Mouse (Mus musculus): Measurements from ENCODE around the gene Plet1. TPM values are rescaled to one million over a fixed set of nuclear protein-coding genes. Genes with fewer than 3 reads are reported as not detected.
A peak's percentile ranks its signal among the peaks of the same experiment; 100 is the strongest.

Gene Plet1
- polyA plus RNA-seq, 1 experiment from 2014 or later, result 1.6 TPM

GRCm38 (mm10) chr9:50476651-50477050, 17.7 kb upstream of the Plet1 start:
- 47% methylated on average over 7 of the region's 7 CpGs for WGBS
- DNase-seq (ENCODE audit: low spot score), result no peak
- Histone ChIP-seq H3K27me3 (replicated peaks; ENCODE audit: low read depth, poor library complexity, severe bottlenecking) (peaks cover 3% of the 10 kb centered on the region; the same call in 1 of the 2 replicates), H3K4me3 (no peak overlapping the region), H3K36me3 (replicated peaks) (no peaks in the 10 kb centered on the region), H3K9me3 (no peaks in the 10 kb centered on the region), H3K4me1 (peaks cover 12% of the 10 kb centered on the region), H3K27ac (replicated peaks) (no peak overlapping the region)

DNA sequence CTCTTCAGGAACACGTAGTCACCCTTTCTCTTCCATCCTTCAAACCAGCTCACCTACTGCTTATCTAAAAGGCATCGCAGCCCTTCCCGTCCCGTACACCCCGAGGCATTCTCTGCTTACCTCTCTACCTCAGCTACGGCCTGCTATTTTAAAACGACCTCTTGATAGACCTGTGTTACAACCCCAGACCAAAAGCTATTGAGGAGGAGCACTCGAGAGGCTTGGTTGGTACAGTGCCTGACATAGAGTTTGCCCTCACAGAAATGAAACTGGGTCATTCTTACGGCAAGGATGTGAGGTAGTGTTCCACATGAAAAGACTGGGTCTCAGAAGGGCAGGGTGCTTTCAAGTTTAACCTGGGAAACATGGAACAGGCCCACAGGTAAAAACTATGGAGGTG, 17.1 kb upstream of the Plet1 start:
- no peaks in the 10 kb centered on the region for H3K36me3 ChIP-seq (replicated peaks)
- H3K9me3 ChIP-seq, result no peaks in the 10 kb centered on the region
- peaks cover 12% of the 10 kb centered on the region for H3K4me1 ChIP-seq
- 85% methylated on average over 9 of the region's 9 CpGs for WGBS
- DNase-seq (ENCODE audit: low spot score), result no peak
- H3K27me3 ChIP-seq (replicated peaks; ENCODE audit: low read depth, poor library complexity, severe bottlenecking), result peaks cover 3% of the 10 kb centered on the region; the same call in 1 of the 2 replicates
- no peak overlapping the region for H3K27ac ChIP-seq (replicated peaks)
- no peak overlapping the region for H3K4me3 ChIP-seq

DNA sequence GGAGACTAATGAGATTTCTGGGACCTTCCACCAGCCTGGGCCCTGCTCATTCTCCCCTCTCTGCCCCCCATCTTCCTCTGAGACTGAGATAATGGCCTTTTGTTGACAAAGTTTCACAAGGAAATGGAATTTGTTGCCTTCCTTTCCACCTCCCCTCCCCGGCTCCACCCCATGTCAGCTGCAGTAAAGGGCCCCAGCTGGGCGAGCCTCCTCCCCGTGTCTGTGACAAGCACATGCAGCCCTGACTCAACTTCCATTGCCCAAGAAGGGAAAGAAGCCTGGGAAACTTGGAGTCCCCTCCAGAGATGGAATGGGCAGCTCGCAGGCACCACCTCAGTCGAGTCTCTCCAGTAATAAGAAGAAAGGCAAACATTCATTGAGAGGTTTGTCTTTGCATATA, 15.5 kb upstream of the Plet1 start:
- DNase-seq (ENCODE audit: low spot score), result no peak
- Histone ChIP-seq H3K27ac (replicated peaks) (no peak overlapping the region), H3K27me3 (replicated peaks; ENCODE audit: low read depth, poor library complexity, severe bottlenecking) (peaks cover 3% of the 10 kb centered on the region; the same call in 1 of the 2 replicates), H3K36me3 (replicated peaks) (no peaks in the 10 kb centered on the region), H3K4me1 (peaks cover 12% of the 10 kb centered on the region), H3K4me3 (no peak overlapping the region), H3K9me3 (no peaks in the 10 kb centered on the region)
- 17% methylated on average over 5 of the region's 5 CpGs for WGBS

DNA sequence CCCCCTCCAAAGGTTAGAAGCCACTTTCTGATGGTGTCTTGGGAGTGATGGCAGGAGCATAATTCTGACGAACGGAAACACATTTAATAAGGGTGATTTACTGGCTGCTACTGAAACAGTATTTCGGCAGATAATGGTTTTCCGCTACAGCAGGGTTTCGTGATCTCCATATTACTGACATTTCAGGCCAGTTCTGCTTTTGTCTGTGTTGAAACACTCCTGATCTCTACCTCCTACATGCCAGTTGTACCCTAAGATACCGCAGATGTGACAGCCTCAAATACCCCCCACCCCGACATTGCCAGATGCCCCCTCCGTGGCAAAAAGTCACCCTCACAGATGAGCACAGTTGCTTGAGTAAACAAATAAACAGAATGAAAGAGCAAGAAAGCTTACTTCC, 14.8 kb upstream of the Plet1 start:
- no peak overlapping the region for H3K27ac ChIP-seq (replicated peaks)
- 47% methylated on average over 8 of the region's 8 CpGs for WGBS
- H3K4me3 ChIP-seq, result no peak overlapping the region
- DNase-seq (ENCODE audit: low spot score), result no peak
- H3K27me3 ChIP-seq (replicated peaks; ENCODE audit: low read depth, poor library complexity, severe bottlenecking), result peaks cover 3% of the 10 kb centered on the region; the same call in 1 of the 2 replicates
- peaks cover 12% of the 10 kb centered on the region for H3K4me1 ChIP-seq
- H3K9me3 ChIP-seq, result no peaks in the 10 kb centered on the region
- H3K36me3 ChIP-seq (replicated peaks), result no peaks in the 10 kb centered on the region

DNA sequence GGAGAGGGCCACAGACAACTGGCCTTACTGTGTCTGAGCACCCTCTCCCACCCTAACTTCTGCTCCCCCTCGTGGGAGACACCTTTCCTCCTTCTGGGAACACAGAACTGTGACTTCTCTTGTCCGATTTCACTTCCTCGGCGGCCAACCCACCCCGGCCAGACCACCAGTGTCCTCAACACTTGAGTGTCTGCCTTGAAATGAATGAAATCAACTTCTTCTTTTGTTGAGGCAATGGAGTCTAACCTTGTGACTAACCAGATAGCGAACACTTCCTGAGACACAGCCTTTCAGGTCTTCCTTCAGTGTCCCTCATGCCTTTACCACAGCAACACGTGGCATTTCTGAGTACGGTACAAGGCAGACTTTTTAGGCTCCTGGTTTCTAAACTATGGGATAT, 11.6 kb upstream of the Plet1 start:
- Histone ChIP-seq H3K4me3 (no peak overlapping the region), H3K4me1 (peaks cover 22% of the 10 kb centered on the region), H3K36me3 (replicated peaks) (no peaks in the 10 kb centered on the region), H3K27me3 (replicated peaks; ENCODE audit: low read depth, poor library complexity, severe bottlenecking) (peaks cover 3% of the 10 kb centered on the region; the same call in 1 of the 2 replicates), H3K9me3 (no peaks in the 10 kb centered on the region), H3K27ac (replicated peaks) (no peak overlapping the region)
- whole genome bisulfite sequencing, result 89% methylated on average over 8 of the region's 8 CpGs
- no peak for DNase-seq (ENCODE audit: low spot score)

GRCm38 (mm10) chr9:50485521-50485920, 8.8 kb upstream of the Plet1 start:
- DNase-seq (ENCODE audit: low spot score), result peak; percentile 47

GRCm38 (mm10) chr9:50490836-50491235, 3.5 kb upstream of the Plet1 start:
- no peak for DNase-seq (ENCODE audit: low spot score)
- Histone ChIP-seq H3K4me3 (no peak overlapping the region), H3K4me1 (peaks cover 16% of the 10 kb centered on the region), H3K36me3 (replicated peaks) (no peaks in the 10 kb centered on the region), H3K27ac (replicated peaks) (no peak overlapping the region), H3K27me3 (replicated peaks; ENCODE audit: low read depth, poor library complexity, severe bottlenecking) (no peaks in the 10 kb centered on the region), H3K9me3 (no peaks in the 10 kb centered on the region)

More at GRCm38 (mm10) chr9:50485521-50485920, 8.8 kb upstream of the Plet1 start:
- 5% methylated on average over 10 of the region's 10 CpGs for WGBS
- Histone ChIP-seq H3K36me3 (replicated peaks) (no peaks in the 10 kb centered on the region), H3K27me3 (replicated peaks; ENCODE audit: low read depth, poor library complexity, severe bottlenecking) (no peaks in the 10 kb centered on the region), H3K4me1 (peaks cover 14% of the 10 kb centered on the region), H3K9me3 (no peaks in the 10 kb centered on the region), H3K27ac (replicated peaks) (peak overlapping the region; percentile 24; the same call in 1 of the 2 replicates), H3K4me3 (peak overlapping the region; percentile 40)

- Histone ChIP-seq H3K4me1 (peaks cover 22% of the 10 kb centered on the region), H3K4me3 (no peak overlapping the region), H3K27ac (replicated peaks) (no peak overlapping the region), H3K27me3 (replicated peaks; ENCODE audit: low read depth, poor library complexity, severe bottlenecking) (no peaks in the 10 kb centered on the region), H3K36me3 (replicated peaks) (no peaks in the 10 kb centered on the region), H3K9me3 (no peaks in the 10 kb centered on the region)
- DNase-seq (ENCODE audit: low spot score), result no peak
- 71% methylated on average over 2 of the region's 2 CpGs for WGBS
These were observed 2.7 kb upstream of the Plet1 start for GRCm38 (mm10) chr9:50491531-50492045.

- Histone ChIP-seq H3K27ac (replicated peaks) (no peak overlapping the region), H3K4me1 (peaks cover 28% of the 10 kb centered on the region), H3K4me3 (no peak overlapping the region), H3K27me3 (replicated peaks; ENCODE audit: low read depth, poor library complexity, severe bottlenecking) (no peaks in the 10 kb centered on the region), H3K9me3 (no peaks in the 10 kb centered on the region), H3K36me3 (replicated peaks) (no peaks in the 10 kb centered on the region)
- 70% methylated on average over 2 of the region's 2 CpGs for WGBS
- DNase-seq (ENCODE audit: low spot score), result no peak
These were observed 548 bp upstream of the Plet1 start for GRCm38 (mm10) chr9:50493777-50494176.

DNA sequence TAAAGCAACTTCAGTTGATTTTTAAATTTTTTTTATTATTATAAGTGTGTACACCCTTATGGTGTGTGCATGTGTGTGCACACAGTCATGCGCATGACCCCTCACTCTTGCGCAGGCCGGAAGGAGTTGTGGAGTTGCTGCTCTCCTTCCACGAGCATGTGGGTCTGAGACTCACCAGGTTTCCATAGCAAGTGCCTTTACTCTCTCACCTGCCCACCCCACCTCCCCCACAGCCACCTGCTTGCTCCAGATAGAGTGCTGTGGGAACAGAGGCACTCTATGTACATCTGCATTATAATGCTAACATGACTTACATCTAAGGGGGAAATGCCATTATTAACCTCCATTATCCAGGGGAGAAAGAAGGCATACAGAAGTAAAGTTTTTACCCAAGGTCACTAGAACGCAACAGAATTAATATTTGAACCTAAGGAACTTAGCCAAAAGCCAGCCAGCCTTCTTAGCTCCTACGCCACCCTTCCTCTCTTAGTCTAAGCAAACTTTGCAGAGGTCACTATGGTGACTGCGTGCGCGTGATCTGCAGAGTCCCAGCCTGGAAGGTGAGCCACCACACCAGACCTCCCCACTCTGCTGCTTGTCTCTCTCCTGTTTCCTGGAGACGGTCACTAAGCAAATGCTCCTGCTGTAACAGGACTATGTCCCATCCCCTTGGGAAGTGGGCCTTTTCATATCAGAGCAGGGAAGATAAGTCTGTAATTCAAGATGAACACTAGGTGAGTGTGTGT, 1.3 kb downstream of the Plet1 start:
- Histone ChIP-seq H3K27me3 (replicated peaks; ENCODE audit: low read depth, poor library complexity, severe bottlenecking) (no peaks in the 10 kb centered on the region), H3K4me3 (0 out of 2 replicates have a peak overlapping the region, but pooled peaks have one; percentile 0), H3K27ac (replicated peaks) (peak overlapping the region; percentile 49; the same call in 1 of the 2 replicates), H3K9me3 (no peaks in the 10 kb centered on the region), H3K36me3 (replicated peaks) (no peaks in the 10 kb centered on the region), H3K4me1 (peaks cover 28% of the 10 kb centered on the region)
- DNase-seq (ENCODE audit: low spot score), result no peak
- WGBS, result 65% methylated on average over 10 of the region's 10 CpGs

DNA sequence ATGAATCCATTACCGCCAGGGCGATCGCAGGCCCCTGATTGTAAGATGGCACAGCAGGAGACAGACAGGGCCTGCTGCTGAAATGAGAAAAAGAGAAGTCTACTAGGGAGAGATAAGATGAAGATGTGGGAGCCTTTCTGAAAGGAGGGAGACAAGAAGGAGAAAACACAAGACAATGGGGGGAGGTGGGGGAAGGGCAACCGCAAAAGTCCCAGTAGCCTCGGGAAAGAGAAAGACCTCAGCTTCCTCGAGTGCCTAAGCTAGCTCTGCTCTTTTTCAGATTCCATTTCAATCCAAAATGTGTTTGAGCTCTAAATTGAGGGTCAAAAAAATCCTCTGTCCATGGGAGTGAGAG, 1.8 kb downstream of the Plet1 start:
- Histone ChIP-seq H3K9me3 (no peaks in the 10 kb centered on the region), H3K27ac (replicated peaks) (peak overlapping the region; percentile 49; the same call in 1 of the 2 replicates), H3K27me3 (replicated peaks; ENCODE audit: low read depth, poor library complexity, severe bottlenecking) (no peaks in the 10 kb centered on the region), H3K4me1 (peaks cover 31% of the 10 kb centered on the region), H3K4me3 (0 out of 2 replicates have a peak overlapping the region, but pooled peaks have one; percentile 0), H3K36me3 (replicated peaks) (no peaks in the 10 kb centered on the region)
- no peak for DNase-seq (ENCODE audit: low spot score)
- 17% methylated on average over 6 of the region's 6 CpGs for WGBS

- 17% methylated on average over 6 of the region's 6 CpGs for WGBS
These were observed 2.2 kb downstream of the Plet1 start for GRCm38 (mm10) chr9:50496546-50496945.

GRCm38 (mm10) chr9:50497076-50497475, 2.8 kb downstream of the Plet1 start:
- Histone ChIP-seq H3K4me1 (peaks cover 26% of the 10 kb centered on the region), H3K36me3 (replicated peaks) (no peaks in the 10 kb centered on the region), H3K27ac (replicated peaks) (no peak overlapping the region), H3K9me3 (no peaks in the 10 kb centered on the region), H3K27me3 (replicated peaks; ENCODE audit: low read depth, poor library complexity, severe bottlenecking) (no peaks in the 10 kb centered on the region), H3K4me3 (no peak overlapping the region)
- no peak for DNase-seq (ENCODE audit: low spot score)
- WGBS, result 60% methylated on average over 6 of the region's 6 CpGs

More at GRCm38 (mm10) chr9:50496546-50496945, 2.2 kb downstream of the Plet1 start:
- H3K9me3 ChIP-seq, result no peaks in the 10 kb centered on the region
- H3K36me3 ChIP-seq (replicated peaks), result no peaks in the 10 kb centered on the region
- no peak for DNase-seq (ENCODE audit: low spot score)
- no peaks in the 10 kb centered on the region for H3K27me3 ChIP-seq (replicated peaks; ENCODE audit: low read depth, poor library complexity, severe bottlenecking)
- H3K4me1 ChIP-seq, result peaks cover 31% of the 10 kb centered on the region
- H3K27ac ChIP-seq (replicated peaks), result 0 out of 2 replicates have a peak overlapping the region, but pooled peaks have one; percentile 49
- no peak overlapping the region for H3K4me3 ChIP-seq
